Mouse (Mus musculus) liver, adult 2 months (tissue): ENCODE measurements at regions not wholly inside any gene's neighbourhood (a gene's known extent, or its start where the extent isn't known, plus 50 kb on each side); places are given as distances from the start of the nearest gene placed in this dataset.

Experiments
- CTCF ChIP-seq: fragments of 200-500 bp; IDR thresholded peaks from 2 replicates; pipeline ENCODE4 v1.5.1; 2011; ENCODE audit warnings: low read depth, low read length, control low read depth
- POLR2A ChIP-seq: fragments of 200-500 bp; IDR thresholded peaks from 2 replicates; pipeline ENCODE4 v1.6.1; 2011; ENCODE audit warnings: low read length, control low read depth; ENCODE audit not compliant: insufficient read depth; ENCODE audit errors: extremely low read depth

- TF ChIP-seq POLR2A (no peak), CTCF (no peak)
These were observed 231.4 kb upstream of the Speer4f2 start for GRCm38 (mm10) chr5:17141555-17141954.
